Mouse (Mus musculus) limb, embryonic 12.5 days (tissue): ENCODE data around the gene Klf13. TPM values are rescaled to one million over a fixed set of nuclear protein-coding genes. Genes with fewer than 3 reads are reported as not detected.

ENCODE experiments used
- polyA plus RNA-seq: library from polyadenylated mRNA; unstranded; fragments of >200 nt; fragmentation: Nextera tagmentation; extraction: Ambion mirVana; gene quantifications from 2 replicates; pipeline ENCODE4 v1.2.1, GENCODE M21; 2016

Gene Klf13
- polyA plus RNA-seq, 1 experiment from 2014 or later: 17.0 TPM

Other genes with a start within 250 kb of the Klf13 start
- not detected in 2 replicates for gene E030018B13Rik, start 22.1 kb downstream of the Klf13 start, polyA plus RNA-seq
- 0.37 and 0.68 TPM in 2 replicates for gene Trpm1, start 214.9 kb upstream of the Klf13 start, polyA plus RNA-seq